Mouse (Mus musculus): ENCODE results near the gene Ccdc63.

DNA sequence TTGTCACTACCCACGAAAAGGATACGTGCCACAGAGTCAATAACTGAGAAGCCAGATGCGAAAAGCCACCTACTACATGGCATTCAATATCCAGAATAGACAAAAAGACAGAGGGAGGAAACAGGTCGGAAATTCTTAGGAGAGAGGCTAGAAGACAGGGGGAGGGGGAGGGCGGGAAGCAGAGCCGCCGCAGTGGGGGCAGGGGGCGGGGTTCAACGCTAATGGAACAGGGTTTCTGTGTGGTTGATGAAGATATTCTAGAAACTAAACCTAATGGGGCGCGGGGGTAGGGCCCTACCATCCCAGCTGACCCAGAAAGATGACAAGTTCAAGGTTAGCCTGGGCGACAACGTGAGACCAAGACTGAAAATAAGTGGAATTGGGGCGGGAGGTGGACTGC is 13.4 kb upstream of the Ccdc63 start:
- TF ChIP-seq CTCF (IDR thresholded peaks at IDR 0.05; ENCODE audit: control insufficient read depth, insufficient read depth, low read length) (no peak), POLR2A (IDR thresholded peaks at IDR 0.05; ENCODE audit: borderline replicate concordance, control insufficient read depth, low read depth, low read length) (no peak)
